Mouse (Mus musculus) spleen, postnatal 10 days (tissue): Measurements from ENCODE around the gene Actr6.
"Not testable (repeated sequence)": the region's sequence is repeated elsewhere in the genome, so short reads cannot be mapped to it uniquely, and the experiment has no call there.

ENCODE experiments used
- DNase-seq, 2 experiments: peaks; one replicate each; pipeline ENCODE4 v3.0.0; 2021 to 2022; ENCODE audit warnings: low spot score in 2 of 2

Gene Actr6

DNA sequence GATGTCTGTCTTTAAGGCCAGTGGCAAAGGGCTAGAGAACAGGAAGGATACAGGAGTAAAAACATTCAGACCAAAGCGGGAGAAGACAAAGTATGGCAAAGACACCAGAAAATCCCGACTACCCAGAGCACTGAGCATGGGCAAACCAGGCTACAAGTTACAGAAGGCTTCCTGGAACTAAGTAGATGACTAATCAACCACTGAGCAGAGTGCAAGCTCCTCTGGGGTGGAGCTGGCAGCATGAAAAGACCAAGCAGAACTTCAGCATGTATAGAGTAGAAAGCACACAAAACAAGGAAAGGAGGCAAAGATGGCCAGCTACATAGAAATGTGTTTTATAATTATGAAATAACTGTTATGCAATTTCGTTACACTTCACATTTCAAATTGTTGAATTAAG is 51.6 kb downstream of the Actr6 start:
- DNase-seq: no peak

DNA sequence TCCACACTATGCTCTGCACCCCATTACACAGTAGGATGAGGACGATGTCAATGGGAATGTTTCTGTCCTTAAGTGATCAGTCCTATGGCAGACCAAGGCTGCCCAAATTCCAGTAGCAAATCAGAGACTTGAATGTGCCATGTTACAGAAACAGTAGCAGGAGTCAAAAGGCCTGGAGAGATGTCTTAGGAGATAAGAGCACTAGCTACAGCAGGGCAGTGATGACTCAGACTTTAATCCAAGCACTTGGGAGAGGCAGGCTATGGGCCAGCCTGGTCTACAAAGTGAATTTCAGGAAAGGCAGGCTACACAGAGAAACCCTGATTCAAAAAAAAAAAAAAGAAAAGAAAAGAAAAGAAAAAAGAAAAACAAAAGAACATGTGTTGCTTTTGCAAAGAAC is 52.6 kb downstream of the Actr6 start:
- DNase-seq: no peak

DNA sequence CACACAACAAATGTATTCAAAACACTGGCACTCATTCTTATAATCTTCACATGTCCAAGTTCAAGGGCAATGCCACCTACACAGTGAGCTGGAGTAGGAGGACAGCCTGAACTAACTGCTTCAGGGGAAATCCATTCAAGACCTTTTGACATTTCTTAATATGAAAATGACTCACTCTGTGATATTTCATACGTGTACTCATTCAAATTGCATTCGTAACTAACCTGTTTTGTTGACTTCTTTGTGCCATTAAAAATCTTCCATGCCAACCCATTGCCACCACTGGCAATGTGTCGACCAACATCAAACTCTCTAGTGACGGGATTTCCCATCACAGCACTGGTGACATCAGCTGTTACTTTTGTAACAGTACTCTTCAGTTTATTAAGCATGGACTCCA is 54.0 kb downstream of the Actr6 start:
- no peak for DNase-seq

DNA sequence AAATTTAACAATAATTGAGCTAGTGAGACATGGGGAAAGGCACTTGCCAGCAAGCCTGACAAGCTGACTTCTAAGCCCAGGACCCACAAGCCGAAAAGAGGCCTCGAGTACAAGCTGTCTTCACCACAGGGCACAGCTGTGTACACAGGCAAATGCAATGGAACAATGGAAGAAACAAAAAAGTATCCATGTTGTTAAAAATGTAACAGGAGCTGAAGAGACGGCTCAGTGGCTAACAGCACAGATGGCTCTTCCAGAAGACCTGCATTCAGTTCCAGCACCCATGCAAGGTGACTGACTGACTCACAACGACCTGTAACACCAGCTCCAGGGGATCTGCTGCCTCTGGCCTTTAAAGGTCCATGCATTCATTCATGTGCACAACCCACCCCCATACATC is 55.5 kb downstream of the Actr6 start:
- no peak for DNase-seq

DNA sequence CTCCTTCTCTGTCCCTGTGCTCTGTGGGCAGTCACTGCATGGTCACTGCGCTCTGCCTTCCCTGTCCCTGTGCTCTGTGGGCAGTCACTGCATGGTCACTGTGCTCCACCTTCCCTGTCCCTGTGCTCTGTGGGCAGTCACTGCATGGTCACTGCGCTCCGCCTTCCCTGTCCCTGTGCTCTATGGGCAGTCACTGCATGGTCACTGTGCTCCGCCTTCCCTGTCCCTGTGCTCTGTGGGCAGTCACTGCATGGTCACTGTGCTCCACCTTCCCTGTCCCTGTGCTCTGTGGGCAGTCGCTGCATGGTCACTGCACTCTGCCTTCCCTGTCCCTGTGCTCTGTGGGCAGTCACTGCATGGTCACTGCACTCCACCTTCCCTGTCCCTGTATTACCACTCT is 61.7 kb downstream of the Actr6 start:
- DNase-seq: not testable (repeated sequence)

DNA sequence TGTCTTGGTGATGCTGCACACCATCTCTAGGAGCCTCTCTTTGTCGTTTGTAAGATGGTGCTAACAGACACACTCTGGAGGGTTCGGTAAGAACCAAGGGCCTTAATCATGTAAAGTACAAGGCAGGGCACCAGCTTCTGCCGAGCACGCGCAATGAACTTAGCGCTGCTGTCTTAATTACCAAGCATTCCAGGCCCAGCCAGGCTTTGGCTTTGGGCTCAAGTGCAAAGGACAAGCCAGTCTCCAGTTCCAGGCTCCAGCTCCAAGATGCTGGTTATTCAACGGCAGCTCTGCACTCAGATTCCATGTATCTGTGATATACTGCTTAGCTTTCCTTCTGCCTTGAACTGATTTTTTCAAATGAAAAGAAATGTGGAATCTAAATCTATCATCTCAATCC is 64.5 kb downstream of the Actr6 start:
- DNase-seq: no peak

DNA sequence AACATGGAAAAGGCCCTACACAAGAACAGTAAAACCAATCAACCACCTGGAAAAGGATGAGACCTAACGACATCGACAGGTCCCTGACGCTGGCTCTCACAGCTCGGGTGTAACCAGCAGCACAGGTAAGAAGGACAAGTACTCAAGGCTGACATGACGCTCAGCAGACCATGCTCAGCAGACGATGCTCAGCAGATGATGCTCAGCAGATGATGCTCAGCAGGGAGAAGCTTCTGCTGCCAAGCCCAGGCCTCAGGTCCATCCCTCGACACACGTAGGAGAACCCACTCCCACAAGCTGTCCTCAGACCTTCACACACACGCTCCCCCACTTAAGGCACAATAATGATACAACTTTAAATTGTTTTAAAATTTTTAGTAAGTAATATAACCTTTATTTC is 66.4 kb downstream of the Actr6 start:
- no peak for DNase-seq

DNA sequence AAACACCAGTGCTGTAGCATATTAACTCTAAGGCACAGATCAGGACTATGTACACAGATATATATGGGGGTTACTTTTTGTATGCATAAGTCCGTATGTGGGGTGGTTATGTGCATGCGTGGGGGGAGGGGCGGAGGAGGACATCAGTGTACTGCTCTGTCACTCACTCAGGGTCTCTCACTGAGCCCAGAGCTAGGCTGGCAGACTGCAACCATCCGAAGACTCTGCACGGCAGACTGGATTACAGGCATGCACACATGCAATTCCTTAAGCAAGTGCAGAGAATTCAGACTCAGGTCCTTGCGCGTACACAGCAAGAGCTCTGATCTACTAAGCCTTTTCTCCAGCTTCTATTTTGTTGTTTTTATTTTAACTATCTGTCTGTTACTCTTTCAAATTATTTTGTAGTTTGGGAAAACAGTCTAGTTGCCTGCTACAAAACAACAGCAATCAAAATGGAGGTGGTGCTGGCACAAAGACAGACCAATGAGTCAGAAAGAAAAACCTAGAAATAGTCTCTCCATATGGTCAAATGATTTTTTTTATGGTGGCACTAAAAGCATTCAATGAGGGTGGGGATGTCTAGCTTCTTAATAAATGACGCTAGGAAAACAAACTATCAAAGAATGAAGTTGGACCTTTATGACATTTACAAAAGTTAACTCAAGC is 67.0 kb downstream of the Actr6 start:
- DNase-seq: no peak
